Mouse (Mus musculus) thymus, postnatal 25 days (tissue): ENCODE results near the gene Srp9.

Experiments
- DNase-seq: peaks from one replicate; pipeline ENCODE4 v3.0.0; 2022

The Srp9 gene

DNA sequence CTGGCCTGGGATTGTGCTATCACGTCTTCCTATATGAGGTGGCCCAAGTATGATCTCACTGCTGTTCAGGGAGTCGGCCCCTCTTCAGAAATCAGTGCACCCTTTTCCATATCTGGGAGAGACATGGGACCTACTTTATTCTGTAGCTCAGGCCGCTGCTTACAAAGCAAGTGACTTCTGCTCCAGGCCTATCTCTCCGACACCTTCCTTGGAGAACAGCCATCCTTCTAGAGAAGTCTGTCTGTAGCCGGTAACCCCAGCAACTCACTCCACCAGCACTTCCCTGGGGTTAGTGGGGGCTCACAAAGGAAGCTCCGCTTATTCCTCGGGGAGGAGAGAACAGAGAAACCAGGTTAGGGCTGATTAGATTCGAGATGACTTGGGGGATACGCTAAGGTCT lies 17.3 kb upstream of the Srp9 start:
- no peak for DNase-seq

DNA sequence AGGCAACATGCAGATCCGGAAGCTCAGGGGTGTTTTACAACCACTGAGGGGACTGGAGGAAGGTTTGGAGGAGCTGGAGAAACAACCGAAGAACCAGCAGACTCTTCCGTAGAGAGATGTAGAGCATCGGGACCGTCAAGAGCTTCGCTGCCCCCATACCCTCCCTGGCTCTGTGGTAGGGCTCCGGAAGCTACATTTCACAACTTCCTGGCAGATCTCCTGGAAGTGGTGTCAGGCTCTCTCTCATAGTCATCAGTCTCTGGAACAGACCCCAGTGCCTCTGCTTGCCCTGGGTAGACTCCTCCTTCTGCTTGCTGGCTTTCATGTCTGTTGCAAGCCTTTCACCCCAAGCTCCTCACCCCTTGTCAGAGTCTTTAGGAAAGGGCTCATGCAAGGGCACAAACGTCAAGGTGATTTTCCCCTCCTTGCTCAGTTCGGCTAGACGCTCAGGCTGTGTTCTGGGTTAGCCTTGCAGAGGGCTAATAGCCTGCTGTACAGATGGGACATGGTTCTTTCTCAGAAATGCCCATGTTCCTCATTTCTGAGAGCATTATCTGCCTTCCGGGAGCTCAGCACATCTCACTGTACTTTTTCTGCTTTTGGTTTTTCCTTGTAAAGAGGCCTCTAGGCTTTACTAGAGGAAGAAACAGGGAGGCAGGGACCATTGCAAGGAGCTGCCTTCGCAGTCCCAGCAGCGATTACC lies 16.0 kb upstream of the Srp9 start:
- DNase-seq = peak; percentile 22

DNA sequence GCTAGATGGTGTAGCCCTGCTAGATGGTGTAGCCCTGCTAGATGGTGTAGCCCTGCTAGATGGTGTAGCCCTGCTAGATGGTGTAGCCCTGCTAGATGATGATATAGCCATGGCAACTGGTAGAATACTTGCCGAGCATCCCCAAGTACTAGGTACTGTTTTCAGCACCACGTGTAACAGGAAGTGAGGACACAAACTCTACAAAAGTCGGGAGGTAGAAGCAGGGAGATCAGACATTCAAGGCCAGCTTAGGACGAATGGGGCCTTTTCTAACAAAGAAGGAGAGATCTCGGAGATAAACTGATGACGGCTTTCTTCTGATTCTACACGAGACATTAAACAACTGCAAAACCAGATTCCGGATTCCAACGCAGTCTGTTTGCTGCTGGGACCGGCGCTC lies 14.4 kb upstream of the Srp9 start:
- no peak for DNase-seq

DNA sequence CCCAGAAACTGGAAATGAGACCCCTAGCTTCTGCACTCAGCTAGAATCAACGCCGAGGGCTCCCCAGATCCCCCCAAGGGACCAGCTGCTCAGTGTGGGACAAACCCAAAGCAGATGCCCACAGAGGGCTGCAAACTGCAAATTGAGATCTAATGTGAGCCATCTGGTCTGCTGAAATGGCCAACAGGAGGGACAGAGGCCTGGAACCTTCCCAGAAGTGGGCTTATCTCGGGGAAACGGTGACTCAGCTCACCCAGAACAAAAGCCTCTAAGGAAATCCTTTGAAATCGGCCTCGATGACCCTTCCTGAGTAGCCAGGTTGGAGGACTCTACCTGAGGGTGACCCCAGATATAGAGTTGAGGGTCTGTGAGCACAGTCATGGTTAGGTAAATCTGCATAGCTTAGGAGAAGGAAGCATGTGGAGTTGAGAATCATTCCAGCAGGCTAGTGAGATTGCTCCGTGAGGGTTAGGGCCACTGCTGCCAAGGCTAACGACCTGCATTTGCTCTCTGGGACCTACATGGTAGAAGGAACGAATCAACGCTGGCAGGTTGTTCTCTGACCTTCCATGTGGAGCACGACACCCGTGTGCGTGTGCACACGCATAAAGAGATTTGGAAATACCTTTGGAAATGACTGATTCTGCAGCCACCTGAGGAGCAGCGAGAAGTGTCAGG lies 13.7 kb upstream of the Srp9 start:
- DNase-seq = no peak

DNA sequence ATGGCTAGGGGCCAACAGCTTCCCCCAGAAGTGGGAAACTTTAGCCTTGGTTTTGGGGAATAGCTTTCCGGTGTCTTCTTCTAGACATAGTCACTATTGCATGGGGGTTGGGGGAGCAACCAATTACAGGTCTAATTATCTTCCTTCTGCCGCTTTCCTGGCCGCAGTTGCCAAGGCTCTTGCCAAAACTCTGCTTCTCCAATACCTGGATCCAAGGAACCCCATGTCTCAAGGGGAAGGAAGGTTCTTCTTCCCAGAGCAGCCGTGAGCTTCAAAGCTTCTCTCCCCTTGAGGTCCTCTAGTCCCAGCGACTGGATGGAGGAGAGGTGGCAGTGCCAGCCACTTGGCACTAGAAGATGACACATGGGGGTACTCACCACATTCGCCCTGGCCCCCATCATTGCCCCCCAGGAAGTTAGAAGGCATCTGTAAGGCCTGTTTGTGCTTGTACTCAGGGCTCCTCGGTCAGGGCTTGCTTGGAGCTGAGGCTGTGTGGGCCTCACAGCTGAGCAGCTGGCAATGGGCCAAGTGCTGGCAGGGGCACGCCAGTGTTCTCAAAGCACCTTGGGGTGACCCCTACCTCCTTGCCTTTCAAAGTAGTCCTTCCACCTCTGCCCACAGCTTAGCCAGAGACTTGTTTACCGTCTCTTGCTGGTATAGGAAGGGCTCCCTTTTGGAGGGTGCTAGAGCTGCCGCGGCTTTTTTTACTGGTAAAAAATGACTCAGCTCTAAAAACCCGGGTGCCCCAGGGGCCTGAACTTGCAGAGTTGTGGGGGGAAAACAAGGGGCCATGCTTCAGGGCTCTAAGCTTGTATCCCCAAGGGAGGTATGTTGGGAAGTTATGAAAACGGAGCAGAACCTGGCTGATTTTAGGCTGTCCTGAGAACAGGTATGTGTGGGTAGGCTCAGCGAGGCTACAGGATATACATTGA lies 12.9 kb upstream of the Srp9 start:
- DNase-seq = no peak

DNA sequence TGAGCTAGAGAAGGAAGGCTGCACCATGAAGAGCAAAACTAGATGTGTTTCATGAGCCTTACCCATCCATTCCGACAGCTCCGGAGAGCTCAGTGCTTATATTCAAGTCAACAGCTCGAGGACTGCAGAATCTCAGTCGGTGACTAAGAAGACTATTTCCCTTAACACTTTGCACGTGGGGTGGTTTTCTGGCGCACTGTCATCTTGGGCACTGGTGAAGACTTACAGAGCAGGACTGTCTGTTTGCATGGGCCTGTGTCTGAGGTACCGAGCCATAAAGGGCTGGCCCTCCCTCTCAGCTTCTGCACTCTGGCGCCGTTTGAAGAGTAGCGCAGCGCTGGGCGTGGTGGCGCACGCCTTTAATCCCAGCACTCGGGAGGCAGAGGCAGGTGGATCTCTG lies 12.2 kb upstream of the Srp9 start:
- DNase-seq = no peak

DNA sequence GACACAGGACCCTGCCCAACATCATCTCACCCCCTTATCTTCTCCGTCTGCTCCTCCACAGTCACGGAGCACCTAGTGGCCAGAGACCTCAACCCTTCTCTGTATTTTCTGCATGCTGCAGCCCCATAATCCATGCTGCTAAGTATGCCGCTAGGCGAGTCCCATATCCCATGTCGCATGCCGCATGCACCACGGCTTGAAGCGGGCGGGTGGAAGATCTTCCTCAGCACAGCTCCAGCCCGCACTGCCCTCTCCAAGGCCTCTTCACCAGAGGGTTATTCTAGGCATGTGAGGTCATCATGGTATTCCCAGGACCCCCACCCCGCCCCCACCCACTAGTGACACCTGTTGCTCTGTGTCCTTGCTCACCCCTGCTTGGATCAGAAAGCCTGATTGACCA lies 11.4 kb upstream of the Srp9 start:
- no peak for DNase-seq

DNA sequence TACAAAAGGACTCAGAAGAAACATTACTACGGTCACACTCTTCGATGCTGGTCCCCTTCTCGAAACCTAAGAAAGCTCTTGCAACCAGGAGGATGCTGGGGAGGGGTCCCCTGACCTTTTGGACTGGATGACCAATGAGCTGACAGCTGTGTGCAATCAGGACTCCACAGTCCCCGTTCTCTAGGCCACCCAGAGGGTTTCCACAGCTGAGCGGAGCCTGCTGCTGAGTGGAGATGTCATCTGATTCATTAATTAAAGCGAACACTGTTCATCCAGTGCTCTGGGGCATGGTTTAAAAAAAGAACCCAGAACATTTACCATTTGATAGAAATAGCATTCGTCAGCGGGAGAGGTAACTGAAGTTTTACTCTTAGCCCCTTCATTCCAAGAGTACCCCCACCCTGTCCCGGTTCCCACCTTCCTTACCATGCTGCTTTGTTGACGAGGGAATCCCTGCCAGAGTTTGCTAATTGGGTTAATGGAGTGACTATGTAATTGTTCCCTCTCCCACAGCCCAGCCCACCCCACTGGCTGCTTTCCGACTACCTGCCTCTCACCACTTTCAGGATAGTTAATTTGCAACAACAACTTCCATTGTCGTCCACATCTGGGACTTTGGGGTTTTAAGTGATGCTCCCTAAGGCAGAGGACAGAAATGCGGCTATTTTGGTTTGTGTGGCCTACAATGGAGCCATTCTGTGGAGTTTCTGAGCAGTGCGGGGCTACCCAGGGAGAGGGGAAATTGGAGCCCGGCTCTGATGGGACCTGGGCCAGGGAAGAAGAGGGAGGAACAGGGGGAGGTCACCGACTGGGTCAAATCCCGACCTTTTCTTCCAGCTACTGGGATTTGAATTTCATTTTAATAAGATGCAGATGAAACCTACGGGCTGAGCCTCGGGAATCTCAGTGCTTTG lies 10.7 kb upstream of the Srp9 start:
- no peak for DNase-seq

DNA sequence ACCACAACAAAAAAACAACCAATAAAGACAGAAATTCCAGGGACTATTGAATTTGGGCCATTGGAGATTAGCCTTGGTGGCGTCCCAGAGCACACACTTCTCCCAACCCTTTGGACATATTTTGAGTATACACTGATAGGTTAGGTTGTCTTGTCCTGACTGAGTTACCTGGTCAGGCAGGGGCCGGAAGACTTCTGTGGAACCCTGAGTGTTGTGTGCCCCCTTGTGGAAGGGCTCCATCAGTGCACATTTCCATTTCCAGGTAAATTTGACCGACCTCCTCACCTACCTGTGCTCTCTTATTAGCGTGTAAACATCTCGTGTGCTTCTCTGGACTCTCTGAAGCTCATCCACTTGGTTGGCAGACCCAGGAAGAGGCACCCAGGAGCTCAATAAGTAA lies 9.3 kb upstream of the Srp9 start:
- DNase-seq = peak; percentile 55

DNA sequence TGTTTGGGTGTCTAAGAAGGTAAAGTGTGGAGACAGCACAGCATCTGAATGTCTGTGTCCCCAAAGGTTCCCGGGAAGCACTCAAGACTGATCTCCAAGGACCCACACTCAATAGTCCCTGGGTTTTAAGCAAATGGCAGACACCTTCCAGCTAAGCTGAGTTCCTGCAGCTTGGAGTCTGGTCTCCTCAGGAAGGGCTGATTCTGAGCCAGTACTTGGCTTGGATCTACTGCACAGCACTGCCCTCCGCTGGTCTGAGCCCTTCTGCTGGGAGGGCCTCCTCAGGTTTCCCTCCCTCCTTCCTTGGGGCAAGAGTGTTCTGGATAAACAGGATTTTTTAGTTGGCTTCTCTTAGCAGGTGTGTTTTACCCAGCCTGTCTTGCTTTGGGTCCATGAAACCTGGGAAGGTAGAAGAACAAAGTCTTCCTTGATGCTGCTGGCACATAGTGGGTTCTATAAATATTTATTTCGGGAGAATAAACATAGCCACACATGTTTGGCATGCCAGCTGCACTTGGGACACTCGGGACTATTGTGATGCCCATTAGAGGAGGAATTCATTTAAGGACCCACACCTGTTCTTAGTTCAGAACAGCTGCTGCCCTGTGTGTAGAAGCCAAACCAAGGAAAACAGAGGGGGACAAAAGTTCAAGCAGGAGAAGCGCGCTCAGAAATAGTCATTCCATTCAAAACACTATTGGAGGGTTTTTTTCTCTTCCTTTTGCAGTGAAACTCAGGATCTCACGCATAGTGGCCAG lies 8.7 kb upstream of the Srp9 start:
- DNase-seq = no peak

DNA sequence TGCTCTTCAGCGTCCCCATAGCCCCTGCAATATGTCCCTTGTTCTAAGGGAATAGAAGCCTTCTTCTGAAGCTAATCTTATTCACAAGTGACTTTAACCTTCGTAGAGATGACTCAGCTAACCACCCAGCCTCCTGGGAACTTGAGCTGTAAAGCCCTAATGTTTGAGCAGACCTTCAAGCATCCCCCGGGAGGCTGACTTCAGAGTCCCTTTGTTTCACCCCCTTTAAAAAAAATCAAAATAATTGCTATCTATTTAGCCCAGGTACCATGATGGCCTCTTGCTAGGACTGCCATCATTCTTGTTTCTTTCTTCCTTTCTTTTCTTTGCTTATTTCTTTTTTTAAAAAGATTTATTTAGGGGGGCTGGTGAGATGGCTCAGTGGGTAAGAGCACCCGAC lies 2.1 kb upstream of the Srp9 start:
- DNase-seq = no peak

DNA sequence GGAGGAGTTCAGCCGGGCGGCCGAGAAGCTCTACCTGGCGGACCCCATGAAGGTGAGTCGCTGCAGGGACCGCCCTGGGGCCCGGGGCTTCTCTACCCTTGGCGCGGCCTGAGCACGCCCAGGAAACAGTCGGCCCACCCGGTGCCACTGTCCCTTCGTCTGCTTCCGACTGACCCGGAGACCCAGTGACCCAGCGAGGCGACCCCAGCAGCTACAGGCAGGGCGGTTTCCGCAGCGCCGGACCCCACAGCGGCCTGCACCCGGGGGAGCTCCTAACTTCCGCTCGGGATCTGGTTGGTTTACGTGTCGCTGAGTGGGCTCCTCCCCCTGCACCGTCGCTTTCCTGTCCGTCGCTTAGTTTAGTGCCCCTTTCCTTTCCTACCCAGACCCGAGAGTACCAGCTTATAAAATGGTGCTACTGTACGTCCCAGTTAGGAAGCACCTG lies 409 bp downstream of the Srp9 start:
- DNase-seq = peak; percentile 86

DNA sequence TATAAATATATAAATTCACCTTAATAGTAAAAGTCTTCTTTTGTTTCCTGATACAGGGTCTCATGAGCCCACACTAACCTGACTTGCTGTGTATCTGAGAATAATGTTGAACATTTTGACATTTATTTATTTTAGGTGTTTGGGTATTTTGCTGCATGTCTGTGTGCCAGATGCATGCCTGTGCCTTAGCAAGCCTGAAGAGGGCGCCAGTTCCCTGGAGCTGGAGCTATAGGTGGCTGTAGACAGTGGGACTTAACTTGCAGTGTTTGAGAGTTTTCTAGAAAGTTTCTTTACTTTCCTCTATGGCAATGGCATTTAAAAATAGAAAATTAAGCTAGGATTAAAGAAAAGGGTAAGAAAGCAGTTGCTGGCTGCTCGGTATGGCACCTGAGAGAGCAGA lies 6.3 kb downstream of the Srp9 start:
- DNase-seq = peak; percentile 40

DNA sequence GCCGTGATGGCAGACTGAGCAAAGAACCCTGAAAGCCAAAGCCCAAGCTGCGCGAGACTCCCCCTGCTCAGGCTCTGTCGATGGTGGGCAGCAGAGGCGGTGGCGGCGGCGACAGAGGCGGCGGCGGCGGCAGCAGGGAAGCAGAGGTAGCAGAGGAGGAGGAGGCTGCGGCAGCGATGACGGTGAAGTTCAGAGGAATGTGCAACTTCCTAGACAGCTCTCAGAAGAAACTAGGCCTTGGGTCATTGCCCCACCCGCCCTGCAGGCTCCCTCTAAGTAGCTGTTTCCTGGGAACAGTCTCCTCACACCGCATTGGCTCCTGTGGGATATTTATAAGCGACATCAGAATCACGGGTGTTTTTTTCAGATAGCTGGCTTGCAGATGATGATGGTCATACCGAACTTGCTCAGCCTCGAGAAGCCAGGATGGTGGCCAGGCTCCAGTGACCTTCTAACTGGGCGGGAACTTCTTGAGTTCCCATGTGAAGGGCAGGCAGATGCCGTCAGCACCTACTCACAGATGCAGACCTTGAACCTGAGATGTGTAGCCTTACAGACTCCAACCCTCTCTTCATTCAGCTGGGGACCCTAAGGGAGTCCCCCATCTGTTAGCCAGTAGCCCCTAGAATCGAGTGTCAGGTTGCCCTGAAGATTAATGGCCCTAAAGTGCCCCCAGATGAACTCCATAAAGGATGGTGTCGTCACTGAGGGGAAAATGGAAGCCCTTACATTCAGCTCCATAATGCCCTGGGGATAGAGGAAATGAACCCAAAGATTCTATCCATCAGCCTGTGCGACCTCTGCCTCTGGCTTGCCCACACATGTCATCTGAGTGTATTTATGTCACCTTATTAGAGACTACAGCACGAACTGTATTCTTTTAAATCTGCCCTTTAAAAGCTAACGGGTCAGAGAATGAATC lies 12.9 kb downstream of the Srp9 start:
- DNase-seq = no peak

DNA sequence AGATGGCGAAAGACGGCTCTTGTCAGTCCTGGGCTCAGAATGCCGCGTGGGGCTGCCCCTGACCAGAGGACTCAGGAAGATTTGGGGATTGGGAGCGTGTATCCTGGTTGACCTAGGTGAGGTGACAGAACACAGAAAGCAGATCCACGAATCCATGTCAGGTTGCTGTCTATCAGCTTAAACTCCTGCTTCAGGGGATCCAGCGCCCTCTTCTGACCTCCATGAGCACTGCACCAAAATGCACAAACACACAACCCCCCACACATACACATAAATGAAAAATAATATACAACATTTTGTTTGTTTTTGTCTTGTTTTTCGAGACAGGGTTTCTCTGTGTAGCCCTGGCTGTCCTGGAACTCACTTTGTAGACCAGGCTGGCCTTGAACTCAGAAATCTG lies 13.6 kb downstream of the Srp9 start:
- DNase-seq = no peak

DNA sequence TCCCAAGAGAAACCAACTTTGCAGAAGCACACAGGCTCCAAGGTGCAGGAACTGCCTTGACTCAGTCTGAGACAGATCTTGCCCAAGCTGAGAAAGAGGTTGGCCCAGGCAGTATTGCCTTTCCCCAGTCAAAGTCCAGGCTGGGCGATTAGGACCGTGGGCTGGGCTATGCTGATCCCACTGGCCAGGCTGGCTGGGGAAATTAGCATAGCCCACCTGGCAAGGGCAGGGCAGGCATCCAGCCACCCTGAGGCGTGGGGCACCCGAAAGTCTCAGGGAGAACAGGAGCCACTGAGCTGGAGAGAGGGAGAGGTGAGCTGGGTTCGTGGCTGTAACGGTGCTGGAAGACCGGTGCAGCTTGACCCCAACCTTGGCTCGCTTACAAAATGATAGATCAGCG lies 15.4 kb downstream of the Srp9 start:
- DNase-seq = no peak

DNA sequence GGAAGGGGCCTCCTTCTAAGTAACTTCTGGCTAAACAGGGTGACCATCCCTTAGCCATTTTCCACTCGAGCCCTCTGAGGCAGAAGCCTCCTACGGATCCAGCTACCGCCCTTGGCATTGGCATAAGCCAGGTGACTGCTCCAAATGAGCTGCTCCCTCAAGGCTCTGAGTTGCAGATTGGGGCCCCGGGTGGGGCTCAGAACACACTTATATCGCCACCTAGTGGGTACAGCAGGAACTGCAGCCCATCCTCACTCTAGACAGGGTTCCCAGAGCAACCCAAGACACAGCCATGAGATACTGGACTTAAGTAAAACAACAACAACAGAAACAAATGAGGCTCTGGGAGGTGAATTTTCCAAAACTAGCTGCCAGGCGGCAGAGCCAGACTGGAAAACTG lies 15.8 kb downstream of the Srp9 start:
- peak; percentile 80 for DNase-seq

DNA sequence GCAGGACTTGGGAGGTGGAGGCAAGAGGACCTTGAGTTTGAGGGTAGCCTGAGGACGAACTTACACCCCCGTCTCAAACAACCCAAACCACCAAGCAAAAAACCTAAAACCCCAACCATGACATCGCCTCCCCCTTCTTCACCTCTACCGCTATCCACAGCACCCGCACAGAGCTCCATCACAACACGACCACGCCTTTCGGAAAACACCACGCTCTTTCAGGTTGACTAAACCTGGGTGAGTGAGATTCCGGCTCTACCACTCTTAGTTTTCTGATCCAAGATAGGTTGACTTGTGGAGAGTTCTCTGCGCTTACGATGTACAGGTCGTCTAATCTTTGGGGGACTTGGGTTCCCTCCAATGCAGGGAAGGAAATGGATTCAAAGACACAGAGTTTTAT lies 18.2 kb downstream of the Srp9 start:
- DNase-seq = no peak

DNA sequence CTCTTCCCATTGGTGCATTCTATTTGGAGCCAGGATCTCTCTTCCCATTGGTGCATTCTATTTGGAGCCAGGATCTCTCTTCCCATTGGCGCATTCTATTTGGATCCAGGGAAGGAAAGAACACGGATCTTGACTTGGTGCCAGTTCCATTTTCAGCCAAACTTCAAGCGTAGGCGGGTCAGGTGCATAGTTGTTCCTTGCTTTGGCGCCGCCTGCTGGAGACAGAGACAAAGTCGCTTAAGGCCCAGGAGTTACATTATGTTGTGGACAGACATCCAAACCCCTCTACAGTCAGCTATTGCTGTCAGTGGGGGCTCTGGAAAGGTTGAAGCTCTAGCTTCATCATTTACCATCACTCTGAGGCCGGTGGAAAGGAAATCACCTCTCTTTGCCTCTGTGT lies 18.8 kb downstream of the Srp9 start:
- DNase-seq = peak; percentile 39

DNA sequence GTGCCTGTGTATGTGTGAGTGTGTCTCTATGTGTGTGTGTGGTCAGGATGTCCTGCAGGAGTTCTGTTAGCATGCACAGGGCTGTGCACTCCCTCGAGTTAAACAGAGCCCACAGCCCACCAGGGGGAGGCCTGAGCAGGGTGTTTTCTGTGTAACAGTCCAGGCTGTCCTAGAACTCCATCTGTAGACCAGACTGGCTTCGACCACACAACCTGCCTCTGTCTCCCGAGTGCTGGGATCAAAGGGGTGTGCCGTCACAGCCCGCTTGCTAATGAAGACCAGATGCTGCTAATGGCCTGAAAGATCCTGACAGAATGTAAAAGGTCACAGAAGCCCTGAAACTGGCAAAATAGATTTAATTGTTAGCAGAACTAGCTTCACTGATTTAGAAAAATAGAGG lies 21.0 kb downstream of the Srp9 start:
- DNase-seq = no peak
